Mouse (Mus musculus) cerebellum, adult 2 months (tissue): Measurements from ENCODE around the gene Bpi.

Source experiments
- CTCF ChIP-seq: fragments of 200-500 bp; IDR thresholded peaks from 2 replicates; pipeline ENCODE4 v1.5.1; 2011; ENCODE audit warnings: low read depth, mild to moderate bottlenecking, control low read depth, low read length, moderate library complexity, borderline replicate concordance; ENCODE audit not compliant: insufficient read depth
- POLR2A ChIP-seq: fragments of 200-500 bp; IDR thresholded peaks from 2 replicates; pipeline ENCODE4 v1.6.1; 2011; ENCODE audit warnings: low read length, control low read depth, borderline replicate concordance; ENCODE audit not compliant: insufficient read depth

DNA sequence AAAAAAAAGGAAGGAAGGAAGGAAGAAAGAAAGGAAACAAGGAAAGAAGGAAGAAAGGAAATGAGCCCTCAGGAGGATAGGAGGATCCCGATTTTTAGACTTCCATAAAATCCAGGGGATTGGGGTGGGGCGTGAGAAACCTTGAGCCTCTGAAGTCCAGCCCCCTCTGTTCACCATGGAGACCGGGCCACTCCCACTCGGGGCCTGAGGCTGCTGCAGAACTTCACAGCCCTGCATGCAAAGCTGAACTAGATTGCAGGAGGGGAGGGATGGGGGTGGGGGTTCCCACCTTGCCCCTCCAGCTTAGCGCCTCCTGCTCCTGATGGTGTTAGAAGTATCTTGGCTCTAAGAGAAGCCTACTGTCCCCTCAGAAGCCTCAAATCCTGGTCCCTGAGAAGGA lies 1.0 kb upstream of the Bpi start:
- TF ChIP-seq CTCF (no peak), POLR2A (no peak)
